Mouse (Mus musculus): ENCODE results near the gene Gm3286. TPM values are rescaled to one million over a fixed set of nuclear protein-coding genes. Genes with fewer than 3 reads are reported as not detected.
"Not testable (repeated sequence)": the region's sequence is repeated elsewhere in the genome, so short reads cannot be mapped to it uniquely, and the experiment has no call there.

The Gm3286 gene
- polyA plus RNA-seq (2012; ENCODE audit: insufficient read depth, insufficient read length, missing spikeins), result not detected in 2 replicates

DNA sequence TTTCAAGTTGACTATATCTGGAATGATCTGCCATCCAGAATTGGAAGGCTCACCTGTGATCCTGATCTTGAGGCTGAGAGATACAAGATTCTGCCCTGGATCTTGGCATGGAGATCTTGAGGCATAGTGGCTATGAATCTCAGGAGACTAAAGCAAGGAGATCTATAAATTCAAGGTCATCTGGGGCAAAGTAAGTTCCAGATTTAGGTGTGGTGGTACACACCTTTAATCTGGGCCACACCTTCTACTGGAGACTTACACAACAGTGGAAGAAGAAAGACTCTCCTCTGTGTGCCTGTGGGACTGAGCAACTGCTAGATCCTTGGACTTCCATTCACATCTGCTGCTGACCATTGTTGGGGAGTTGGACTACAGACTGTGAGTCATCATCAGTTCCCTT lies at the start of gene Gm3286:
TSS of gene Gm3286 (plus strand) at position 301 of the 400 bp plus-strand sequence.
- H3K4me1 ChIP-seq (ENCODE audit: control insufficient read depth, insufficient read depth, low read length); H3K27ac ChIP-seq (ENCODE audit: insufficient read depth, low read depth, low read length); H3K4me3 ChIP-seq (ENCODE audit: insufficient read depth, low read length): not testable (repeated sequence)

Other genes with a start within 250 kb of the Gm3286 start
- gene Gm10424, start 238.0 kb upstream of the Gm3286 start, polyA plus RNA-seq (2012; ENCODE audit: insufficient read depth, insufficient read length, missing spikeins), result not detected in 2 replicates
- gene Gm3259, start 204.8 kb upstream of the Gm3286 start, polyA plus RNA-seq (2012; ENCODE audit: insufficient read depth, insufficient read length, missing spikeins), result not detected in 2 replicates
- gene D5Ertd577e, start 54.0 kb upstream of the Gm3286 start, polyA plus RNA-seq (2012; ENCODE audit: insufficient read depth, insufficient read length, missing spikeins), result not detected in 2 replicates
- gene Gm7971, start 84.1 kb downstream of the Gm3286 start, polyA plus RNA-seq (2012; ENCODE audit: insufficient read depth, insufficient read length, missing spikeins), result not detected in 2 replicates
- not detected in 2 replicates for gene Gm7978, start 225.4 kb downstream of the Gm3286 start, polyA plus RNA-seq (2012; ENCODE audit: insufficient read depth, insufficient read length, missing spikeins)
- gene Gm7982, start 231.3 kb downstream of the Gm3286 start, polyA plus RNA-seq (2012; ENCODE audit: insufficient read depth, insufficient read length, missing spikeins), result not detected in 2 replicates

All from bone marrow macrophage, adult 2 months (primary cell).